Mouse (Mus musculus): Measurements from ENCODE around the gene Id1. TPM values are rescaled to one million over a fixed set of nuclear protein-coding genes. Genes with fewer than 3 reads are reported as not detected.

Gene Id1
- total RNA-seq, 1 experiment = 122 TPM

DNA sequence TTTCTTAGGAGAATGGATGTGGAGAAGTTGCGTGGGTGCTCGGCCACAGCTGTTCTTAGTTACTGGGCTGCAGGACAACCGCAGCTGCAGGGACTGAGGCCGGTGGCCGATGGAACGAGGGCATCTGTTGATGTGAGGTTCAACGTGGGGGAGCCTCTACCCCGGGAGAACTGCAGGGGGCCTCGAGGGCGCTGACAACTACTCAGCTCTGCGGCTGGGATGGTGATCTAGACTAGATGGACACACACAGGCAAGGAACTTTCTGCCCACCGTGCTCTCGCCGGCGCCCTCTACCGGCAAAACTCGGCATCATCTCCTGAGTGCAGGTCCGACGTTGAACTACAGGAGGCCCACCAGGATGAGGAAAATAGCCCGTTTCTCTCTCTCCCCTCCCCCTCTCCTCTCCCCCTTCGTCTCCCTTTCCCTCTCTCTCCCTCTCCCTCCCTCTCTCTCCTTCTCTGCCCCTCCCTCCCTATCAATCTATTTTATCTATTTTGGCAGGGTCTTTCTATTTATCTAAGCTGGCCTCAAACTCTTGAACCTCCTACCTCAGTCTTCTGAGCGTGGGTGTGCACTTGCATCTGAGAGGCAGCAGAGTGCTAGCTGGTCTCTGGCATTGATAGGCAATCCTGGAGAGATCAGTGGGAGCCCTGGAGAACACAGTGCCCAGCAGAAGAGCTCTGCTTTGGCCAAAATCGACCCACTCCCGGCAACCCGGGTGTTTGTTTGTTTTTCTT lies 30.5 kb downstream of the Id1 start:
- TF ChIP-seq ZNF384 (IDR thresholded peaks at IDR 0.05; ENCODE audit: low read depth, low read length) (no peak), MAFK (IDR thresholded peaks at IDR 0.05; ENCODE audit: insufficient read depth, low read depth, low read length) (no peak), HCFC1 (IDR thresholded peaks at IDR 0.05; ENCODE audit: borderline replicate concordance, insufficient read depth, low read length) (no peak; the same call in 1 of the 2 replicates), ZC3H11A (IDR thresholded peaks at IDR 0.05; ENCODE audit: borderline replicate concordance, low read depth, low read length) (peak; percentile 66; the same call in 1 of the 2 replicates), CHD2 (IDR thresholded peaks at IDR 0.05; ENCODE audit: low read depth, low read length) (peak; percentile 35; the same call in 1 of the 2 replicates)
- Histone ChIP-seq H3K9me3 (ENCODE audit: control insufficient read depth, insufficient read depth, low read depth, low read length) (no peaks in the 10 kb centered on the region), H3K27ac (ENCODE audit: insufficient read depth, low read depth, low read length, poor library complexity, severe bottlenecking) (no peak overlapping the region), H3K4me3 (ENCODE audit: insufficient read depth in 1 of 2, low read depth in 1 of 2, low read length in 2 of 2, poor library complexity in 1 of 2, severe bottlenecking in 1 of 2) (peak overlapping the region in 1 of 2 experiments; percentile 11; a peak in 2 of 4 replicates), H3K4me1 (ENCODE audit: control insufficient read depth in 2 of 2, insufficient read depth in 2 of 2, low read length in 2 of 2, poor library complexity in 1 of 2) (peaks cover 10 to 30% of the 10 kb centered on the region in 2 experiments), H3K9ac (ENCODE audit: insufficient read depth, low read depth, low read length, poor library complexity, severe bottlenecking) (no peak overlapping the region), H3K36me3 (ENCODE audit: control insufficient read depth, insufficient read depth, low read length, poor library complexity, severe bottlenecking) (no peaks in the 10 kb centered on the region)
- in situ Hi-C loops (cut with MboI; ENCODE audit: low sequenced_read_pairs in 2 of 2, unreplicated experiment in 2 of 2) = loop anchor here in 1 of 2 experiments (10.0 kb wide), 1 partner anchor 72 kb away; no protein-coding TSS in a partner anchor
- DNase-seq (ENCODE audit: low read depth, low spot score) = peak; percentile 88

DNA sequence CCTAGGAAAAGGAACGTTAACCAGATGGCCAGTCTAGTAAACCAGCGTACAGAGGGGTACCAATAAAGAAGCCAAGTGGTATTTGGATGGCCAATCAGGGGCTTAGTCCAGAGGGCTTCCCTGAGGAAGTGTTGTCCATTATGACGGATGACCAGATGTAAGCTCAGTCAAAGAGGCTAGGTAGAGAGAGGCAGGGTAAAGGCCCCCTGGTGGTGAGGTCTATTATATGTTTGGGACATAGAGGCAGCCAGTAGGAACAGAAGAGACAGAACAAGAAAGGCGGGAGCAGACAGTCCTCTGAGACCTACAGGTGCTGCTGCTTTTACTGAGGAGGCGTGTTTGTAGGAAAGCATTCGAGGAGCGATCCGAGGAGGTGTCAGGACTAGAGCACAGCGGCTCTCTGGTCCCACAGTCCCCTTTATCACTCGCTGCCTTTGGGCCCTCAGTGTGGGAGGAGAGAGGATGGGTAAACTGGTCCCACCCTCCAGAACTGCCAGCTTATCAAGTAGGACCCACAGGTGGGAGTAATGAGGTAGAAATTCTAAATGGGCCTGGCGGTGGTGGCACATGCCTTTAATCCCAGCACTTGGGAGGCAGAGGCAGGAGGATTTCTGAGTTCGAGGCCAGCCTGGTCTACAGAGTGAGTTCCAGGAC lies 31.7 kb downstream of the Id1 start:
- H3K9ac ChIP-seq (ENCODE audit: insufficient read depth, low read depth, low read length, poor library complexity, severe bottlenecking) = no peak overlapping the region
- in situ Hi-C loops (cut with MboI; ENCODE audit: low sequenced_read_pairs in 2 of 2, unreplicated experiment in 2 of 2) = loop anchor here in 1 of 2 experiments (10.0 kb wide), 1 partner anchor 73 kb away; no protein-coding TSS in a partner anchor
- no peak for TF ChIP-seq MAFK (IDR thresholded peaks at IDR 0.05; ENCODE audit: insufficient read depth, low read depth, low read length)
- TF ChIP-seq ZNF384 (IDR thresholded peaks at IDR 0.05; ENCODE audit: low read depth, low read length) = no peak
- TF ChIP-seq HCFC1 (IDR thresholded peaks at IDR 0.05; ENCODE audit: borderline replicate concordance, insufficient read depth, low read length) = no peak
- peak; percentile 79 for DNase-seq (ENCODE audit: low read depth, low spot score)
- H3K9me3 ChIP-seq (ENCODE audit: control insufficient read depth, insufficient read depth, low read depth, low read length) = no peaks in the 10 kb centered on the region
- peaks cover 15 to 32% of the 10 kb centered on the region in 2 experiments for H3K4me1 ChIP-seq (ENCODE audit: control insufficient read depth in 2 of 2, insufficient read depth in 2 of 2, low read length in 2 of 2, poor library complexity in 1 of 2)
- H3K4me3 ChIP-seq (ENCODE audit: insufficient read depth in 1 of 2, low read depth in 1 of 2, low read length in 2 of 2, poor library complexity in 1 of 2, severe bottlenecking in 1 of 2) = no peak overlapping the region
- no peak overlapping the region for H3K27ac ChIP-seq (ENCODE audit: insufficient read depth, low read depth, low read length, poor library complexity, severe bottlenecking)
- no peaks in the 10 kb centered on the region for H3K36me3 ChIP-seq (ENCODE audit: control insufficient read depth, insufficient read depth, low read length, poor library complexity, severe bottlenecking)

DNA sequence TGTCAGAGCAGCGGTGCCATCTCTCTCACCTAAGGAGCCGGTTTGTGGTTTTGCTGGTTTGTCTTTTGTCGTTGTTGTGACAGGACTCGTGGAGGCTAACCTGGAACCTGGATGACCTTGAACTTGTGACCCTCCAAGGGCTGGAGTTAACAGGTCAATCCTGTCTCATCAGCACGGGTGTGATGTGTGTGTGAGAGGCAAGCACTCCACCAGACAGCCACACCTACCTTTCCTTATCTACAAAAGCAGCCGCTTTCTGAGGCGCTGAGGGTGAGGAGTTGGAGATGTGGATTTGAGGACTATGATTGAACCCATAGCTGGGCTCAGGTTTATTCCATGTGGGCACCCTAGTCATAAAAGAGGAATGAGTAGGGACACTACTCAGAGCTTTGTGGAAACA lies 33.6 kb downstream of the Id1 start:
- in situ Hi-C loops (cut with MboI; ENCODE audit: low sequenced_read_pairs in 2 of 2, unreplicated experiment in 2 of 2) = loop anchor here in 1 of 2 experiments (10.0 kb wide), 1 partner anchor 75 kb away; no protein-coding TSS in a partner anchor
- Histone ChIP-seq H3K9ac (ENCODE audit: insufficient read depth, low read depth, low read length, poor library complexity, severe bottlenecking) (no peak overlapping the region), H3K27ac (ENCODE audit: insufficient read depth, low read depth, low read length, poor library complexity, severe bottlenecking) (no peak overlapping the region), H3K4me1 (ENCODE audit: control insufficient read depth in 2 of 2, insufficient read depth in 2 of 2, low read length in 2 of 2, poor library complexity in 1 of 2) (peaks cover 17 to 24% of the 10 kb centered on the region in 2 experiments), H3K9me3 (ENCODE audit: control insufficient read depth, insufficient read depth, low read depth, low read length) (no peaks in the 10 kb centered on the region), H3K4me3 (ENCODE audit: insufficient read depth in 1 of 2, low read depth in 1 of 2, low read length in 2 of 2, poor library complexity in 1 of 2, severe bottlenecking in 1 of 2) (no peak overlapping the region), H3K36me3 (ENCODE audit: control insufficient read depth, insufficient read depth, low read length, poor library complexity, severe bottlenecking) (no peaks in the 10 kb centered on the region)
- no peak for TF ChIP-seq ZNF384 (IDR thresholded peaks at IDR 0.05; ENCODE audit: low read depth, low read length)
- TF ChIP-seq HCFC1 (IDR thresholded peaks at IDR 0.05; ENCODE audit: borderline replicate concordance, insufficient read depth, low read length) = no peak
- no peak for TF ChIP-seq MAFK (IDR thresholded peaks at IDR 0.05; ENCODE audit: insufficient read depth, low read depth, low read length)
- no peak for TF ChIP-seq CHD2 (IDR thresholded peaks at IDR 0.05; ENCODE audit: low read depth, low read length)
- no peak for TF ChIP-seq ZC3H11A (IDR thresholded peaks at IDR 0.05; ENCODE audit: borderline replicate concordance, low read depth, low read length)
- DNase-seq (ENCODE audit: low read depth, low spot score) = peak; percentile 59

DNA sequence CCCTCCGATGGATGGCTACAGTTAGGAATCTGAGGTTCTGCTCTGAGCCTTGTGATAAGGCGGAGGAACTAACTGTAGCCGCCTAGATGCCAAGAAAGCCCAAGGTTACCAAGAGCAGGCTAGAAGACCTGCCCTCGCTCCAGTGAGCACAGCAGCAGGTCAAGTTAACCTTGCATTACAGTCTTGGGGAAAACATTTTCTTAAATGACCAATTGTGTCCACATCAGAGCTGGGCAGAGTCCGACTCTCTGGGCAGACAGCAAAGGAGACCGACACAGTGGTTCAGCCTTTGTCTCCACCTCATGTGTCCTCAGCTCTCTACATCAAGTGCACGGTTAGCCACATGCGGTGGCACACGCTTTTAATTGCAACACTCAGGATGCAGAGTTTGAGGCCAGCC lies 35.5 kb downstream of the Id1 start:
- H3K4me1 ChIP-seq (ENCODE audit: control insufficient read depth in 2 of 2, insufficient read depth in 2 of 2, low read length in 2 of 2, poor library complexity in 1 of 2) = peaks cover 16 to 17% of the 10 kb centered on the region in 2 experiments
- no peaks in the 10 kb centered on the region for H3K9me3 ChIP-seq (ENCODE audit: control insufficient read depth, insufficient read depth, low read depth, low read length)
- no peak overlapping the region for H3K9ac ChIP-seq (ENCODE audit: insufficient read depth, low read depth, low read length, poor library complexity, severe bottlenecking)
- in situ Hi-C loops (cut with MboI; ENCODE audit: low sequenced_read_pairs in 2 of 2, unreplicated experiment in 2 of 2) = no loop called here
- no peak overlapping the region for H3K4me3 ChIP-seq (ENCODE audit: insufficient read depth in 1 of 2, low read depth in 1 of 2, low read length in 2 of 2, poor library complexity in 1 of 2, severe bottlenecking in 1 of 2)
- no peak overlapping the region for H3K27ac ChIP-seq (ENCODE audit: insufficient read depth, low read depth, low read length, poor library complexity, severe bottlenecking)
- H3K36me3 ChIP-seq (ENCODE audit: control insufficient read depth, insufficient read depth, low read length, poor library complexity, severe bottlenecking) = no peaks in the 10 kb centered on the region
- DNase-seq (ENCODE audit: low read depth, low spot score) = no peak
- no peak for TF ChIP-seq CHD2 (IDR thresholded peaks at IDR 0.05; ENCODE audit: low read depth, low read length)
- TF ChIP-seq ZNF384 (IDR thresholded peaks at IDR 0.05; ENCODE audit: low read depth, low read length) = no peak
- no peak for TF ChIP-seq MAFK (IDR thresholded peaks at IDR 0.05; ENCODE audit: insufficient read depth, low read depth, low read length)
- no peak for TF ChIP-seq ZC3H11A (IDR thresholded peaks at IDR 0.05; ENCODE audit: borderline replicate concordance, low read depth, low read length)
- no peak for TF ChIP-seq HCFC1 (IDR thresholded peaks at IDR 0.05; ENCODE audit: borderline replicate concordance, insufficient read depth, low read length)
